Mouse (Mus musculus) induced T-regulatory cell, adult 2 months (primary cell): ENCODE results near the gene Gm37240.
A peak's percentile ranks its signal among the peaks of the same experiment; 100 is the strongest.

ENCODE experiments used
- DNase-seq: peaks from one replicate; pipeline ENCODE4 v3.0.0-alpha.2; 2012; ENCODE audit warnings: low read depth

The Gm37240 gene

DNA sequence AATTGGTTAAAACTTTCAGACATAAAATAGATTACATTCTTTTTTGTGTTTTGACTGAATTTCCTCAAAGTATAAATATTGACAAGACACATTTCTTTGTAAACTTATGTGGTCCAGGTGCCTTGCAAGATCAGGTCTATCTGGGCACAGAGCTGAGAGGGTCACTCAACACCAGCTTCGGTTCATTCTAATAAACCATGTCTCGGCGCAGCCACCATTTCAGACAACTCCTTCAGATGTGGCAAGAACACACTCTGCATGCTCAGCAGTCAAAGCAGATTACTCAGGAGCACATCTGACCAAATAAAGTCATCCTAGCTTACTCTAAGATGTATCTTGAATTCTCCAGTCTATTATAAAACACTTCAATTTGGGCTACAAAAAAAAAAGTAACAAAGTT is 1371.2 kb downstream of the Gm37240 start:
- no peak for DNase-seq

GRCm38 (mm10) chr3:84512774-84513515 is 1374.4 kb downstream of the Gm37240 start:
- DNase-seq, result no peak

DNA sequence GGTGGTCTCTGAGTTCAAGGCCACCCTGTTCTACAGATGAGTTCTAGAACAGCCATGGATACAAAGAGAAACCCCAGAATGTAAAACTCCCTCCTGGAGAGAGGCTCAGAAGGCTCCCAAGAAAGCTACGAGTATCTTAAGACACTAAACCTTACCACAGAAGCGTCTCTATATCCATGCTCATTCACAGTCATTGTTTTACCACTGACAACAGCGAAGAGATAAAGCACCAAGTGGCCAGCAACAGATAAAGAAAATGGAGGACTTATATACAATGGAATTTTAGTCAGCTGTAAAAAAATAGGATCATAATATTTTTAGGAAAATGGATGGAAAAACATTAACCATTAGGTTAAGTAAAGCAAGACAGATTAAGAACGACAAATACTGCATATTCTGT is 1382.1 kb downstream of the Gm37240 start:
- DNase-seq, result no peak

DNA sequence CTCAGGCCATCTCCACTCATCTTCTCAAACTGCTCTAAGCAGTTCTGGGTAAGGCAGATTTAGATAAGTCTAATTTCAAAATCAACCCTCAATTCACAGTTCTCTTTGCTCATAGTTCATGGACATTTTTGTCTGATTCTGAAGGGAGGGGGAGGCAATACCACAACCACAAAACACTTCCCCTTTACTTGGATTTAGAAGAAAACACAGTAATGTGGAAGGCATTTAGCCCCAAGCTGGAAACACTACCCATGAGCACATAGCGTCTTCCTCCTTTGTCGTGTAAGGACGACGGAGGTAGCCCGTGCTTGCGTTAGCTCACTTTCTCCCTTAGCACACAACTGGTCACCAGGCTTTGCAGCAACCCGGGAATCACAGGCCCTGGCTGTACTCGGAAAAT is 1383.0 kb downstream of the Gm37240 start:
- no peak for DNase-seq

- no peak for DNase-seq
Measured at GRCm38 (mm10) chr3:84502101-84502500, 1385.2 kb downstream of the Gm37240 start.

DNA sequence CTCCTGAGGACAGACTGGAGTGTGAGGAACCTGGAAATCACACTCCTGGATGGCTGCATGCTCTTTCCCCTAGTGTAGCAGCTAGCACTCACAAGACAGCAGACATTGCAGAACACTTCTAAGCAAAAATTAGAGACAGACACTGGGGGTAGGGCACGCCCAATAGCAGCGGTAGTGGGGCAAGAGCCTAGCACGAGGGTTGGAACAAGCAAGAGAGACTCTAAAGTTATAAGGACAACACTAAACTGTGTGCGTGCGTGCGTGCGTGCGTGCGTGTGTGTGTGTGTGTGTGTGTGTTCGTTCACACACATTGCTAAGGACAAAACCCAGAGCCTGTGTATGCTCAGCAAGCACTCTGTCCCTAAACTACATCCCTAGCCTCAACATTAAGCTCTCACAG is 1386.8 kb downstream of the Gm37240 start:
- DNase-seq, result no peak

- DNase-seq, result no peak
Measured at GRCm38 (mm10) chr3:84497718-84498117, 1389.6 kb downstream of the Gm37240 start.

DNA sequence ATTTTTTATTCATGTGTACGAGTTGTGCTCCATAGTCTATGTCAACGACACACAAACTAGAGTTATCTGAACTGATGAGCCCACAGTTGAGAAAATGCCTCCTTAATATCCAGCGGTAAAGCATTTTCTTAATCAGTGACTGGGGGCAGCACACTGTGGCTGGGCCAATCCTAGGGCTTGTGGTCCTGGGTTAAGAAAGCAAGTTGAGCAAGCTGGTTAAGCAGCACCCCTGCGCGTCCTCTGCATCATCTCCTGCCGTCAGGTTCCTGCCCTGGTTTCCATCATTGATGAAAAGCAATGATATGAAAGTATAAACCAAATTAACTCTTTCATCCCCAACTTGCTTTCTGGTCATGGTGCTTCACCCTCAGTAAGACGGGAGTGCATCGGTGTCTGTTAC is 1394.7 kb downstream of the Gm37240 start:
- DNase-seq, result no peak

DNA sequence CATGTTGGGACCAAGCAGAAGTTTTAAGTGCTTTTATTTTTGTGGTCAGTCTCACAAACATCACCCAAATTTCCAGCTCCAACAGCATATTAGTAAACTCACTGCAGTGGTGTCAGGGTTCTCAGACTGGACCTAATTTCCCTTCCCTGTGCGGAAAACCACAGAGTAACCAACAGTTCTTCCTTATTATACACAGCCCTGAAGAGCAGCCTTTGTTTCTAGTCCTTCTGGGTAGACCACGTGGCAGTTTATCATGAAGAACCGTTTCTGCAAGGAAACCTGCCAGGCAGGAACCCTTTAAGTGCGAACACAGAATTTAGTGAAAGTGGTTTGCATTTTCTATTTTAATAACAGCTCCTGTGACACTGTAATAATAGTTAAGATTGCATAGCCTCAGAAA is 1395.2 kb downstream of the Gm37240 start:
- DNase-seq, result no peak

GRCm38 (mm10) chr3:84488716-84489115 is 1398.6 kb downstream of the Gm37240 start:
- no peak for DNase-seq

DNA sequence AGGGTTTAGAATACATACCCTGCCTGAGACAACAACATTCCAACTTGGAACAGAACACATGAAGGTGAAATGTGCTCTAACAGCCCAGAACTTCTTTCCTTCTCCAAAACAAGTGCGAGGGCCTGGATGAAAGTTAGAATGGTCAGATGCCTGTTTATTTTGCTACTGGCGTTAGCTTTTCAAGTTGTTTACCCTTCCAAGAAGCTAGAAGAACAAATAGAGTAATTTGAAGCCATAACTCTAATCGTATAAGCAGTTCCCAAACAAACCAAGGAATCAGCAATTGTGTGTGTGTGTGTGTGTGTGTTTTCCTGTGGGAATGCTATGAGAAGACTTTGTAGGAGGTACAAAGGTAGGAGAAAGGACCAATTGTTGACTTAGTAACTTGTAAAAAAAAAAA is 1402.4 kb downstream of the Gm37240 start:
- DNase-seq, result no peak

DNA sequence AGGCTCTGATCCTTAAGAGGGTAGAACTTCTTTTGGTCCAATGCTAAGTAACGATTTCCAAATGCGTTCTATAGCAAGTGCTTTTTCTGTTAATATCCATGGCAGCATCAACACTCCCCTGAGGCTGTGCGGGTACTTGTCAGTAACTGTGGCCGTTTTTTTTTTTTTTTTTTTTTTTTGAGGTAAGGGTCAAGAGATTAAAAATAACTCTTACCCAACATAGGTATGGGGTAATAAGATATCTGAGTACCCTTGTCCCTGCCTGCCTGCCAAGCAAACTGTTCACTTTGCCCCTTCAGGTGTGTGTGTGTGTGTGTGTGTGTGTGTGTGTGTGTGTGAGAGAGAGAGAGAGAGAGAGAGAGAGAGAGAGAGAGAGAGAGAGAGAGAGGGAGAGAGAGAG is 1403.0 kb downstream of the Gm37240 start:
- no peak for DNase-seq

GRCm38 (mm10) chr3:84482121-84482520 is 1405.2 kb downstream of the Gm37240 start:
- no peak for DNase-seq

DNA sequence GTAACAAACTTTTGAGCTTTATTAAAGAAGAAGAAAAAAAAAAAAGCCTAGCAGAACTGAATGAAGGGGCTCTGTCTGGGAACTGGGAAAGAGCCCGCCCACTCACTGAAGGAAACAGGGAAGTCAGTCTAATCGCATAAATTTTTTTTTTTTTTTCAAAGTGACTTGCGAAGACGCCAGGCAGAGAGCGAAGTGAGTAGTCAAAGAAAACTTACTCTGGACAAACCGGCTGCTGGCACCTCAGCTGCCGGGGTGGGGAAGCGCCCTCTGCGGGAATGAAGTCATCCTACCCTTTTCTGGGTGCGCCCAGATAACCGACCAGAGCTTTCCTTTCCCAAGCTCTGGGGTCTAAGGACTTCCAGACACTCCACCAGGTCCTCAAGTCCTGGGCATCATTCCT is 1406.2 kb downstream of the Gm37240 start:
- peak; percentile 18 for DNase-seq

- peak; percentile 69 for DNase-seq
Measured at GRCm38 (mm10) chr3:84480006-84480897, 1407.1 kb downstream of the Gm37240 start, which contains the start of gene Fhdc1. Gene Fhdc1 (minus strand): TSS chr3:84480429.

DNA sequence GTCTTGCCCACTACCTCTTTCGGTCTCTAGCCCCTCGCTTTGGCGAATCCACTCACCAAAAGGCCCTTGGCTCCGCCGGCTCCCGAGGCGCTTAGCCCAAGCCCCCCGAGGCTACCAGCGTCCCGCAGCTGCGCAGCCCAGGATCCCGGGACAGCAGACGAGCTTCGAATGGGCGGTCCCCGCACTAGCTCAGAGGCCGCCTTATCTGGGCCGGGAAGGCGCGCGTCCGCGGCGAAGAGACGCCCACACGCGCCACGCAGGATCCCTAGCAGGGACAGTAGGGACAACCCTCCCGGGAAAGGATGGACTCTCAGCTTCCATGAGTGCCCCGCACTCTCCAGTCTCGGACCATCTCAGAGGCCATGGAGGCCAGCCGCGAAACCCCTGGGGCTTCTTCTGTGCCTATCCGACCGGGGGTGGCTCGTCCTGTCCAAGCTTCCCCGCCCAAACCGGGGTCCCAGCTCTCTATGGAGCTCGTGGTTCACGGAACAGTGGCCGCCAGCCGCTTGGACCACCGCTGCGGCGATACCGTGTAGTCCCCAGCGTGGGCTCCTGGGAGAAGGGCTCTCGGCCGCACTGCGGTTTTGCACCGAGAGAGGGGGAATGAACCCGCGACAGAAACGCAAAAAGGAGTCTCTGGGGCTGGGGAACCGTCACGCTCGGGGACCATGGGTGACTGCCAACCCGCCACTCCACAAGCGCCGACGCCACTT is 1407.9 kb downstream of the Gm37240 start:
- peak; percentile 41 for DNase-seq

DNA sequence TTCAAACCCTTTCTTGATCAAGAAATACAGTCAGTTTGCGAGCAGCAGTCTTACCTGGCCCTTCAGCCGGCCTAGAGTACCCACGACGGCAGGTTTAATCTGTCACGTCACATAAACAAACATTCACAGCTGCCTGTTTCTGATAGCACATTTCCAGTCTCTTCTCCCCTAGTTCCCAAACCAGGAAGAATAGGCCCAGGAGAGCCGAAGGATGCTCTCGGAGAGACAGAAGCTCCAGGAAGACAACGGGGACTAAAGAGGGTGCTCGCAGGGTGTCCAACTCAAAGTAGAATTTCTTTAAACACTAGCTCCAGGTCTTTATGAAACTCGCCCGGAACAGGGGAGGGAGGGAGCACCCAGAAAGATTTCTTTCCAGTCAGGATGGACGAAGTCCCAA is 1408.4 kb downstream of the Gm37240 start:
- no peak for DNase-seq

- DNase-seq, result no peak
Measured at GRCm38 (mm10) chr3:84478195-84478594, 1409.1 kb downstream of the Gm37240 start.

- peak; percentile 31 for DNase-seq
Measured at GRCm38 (mm10) chr3:84477498-84477897, 1409.8 kb downstream of the Gm37240 start.

DNA sequence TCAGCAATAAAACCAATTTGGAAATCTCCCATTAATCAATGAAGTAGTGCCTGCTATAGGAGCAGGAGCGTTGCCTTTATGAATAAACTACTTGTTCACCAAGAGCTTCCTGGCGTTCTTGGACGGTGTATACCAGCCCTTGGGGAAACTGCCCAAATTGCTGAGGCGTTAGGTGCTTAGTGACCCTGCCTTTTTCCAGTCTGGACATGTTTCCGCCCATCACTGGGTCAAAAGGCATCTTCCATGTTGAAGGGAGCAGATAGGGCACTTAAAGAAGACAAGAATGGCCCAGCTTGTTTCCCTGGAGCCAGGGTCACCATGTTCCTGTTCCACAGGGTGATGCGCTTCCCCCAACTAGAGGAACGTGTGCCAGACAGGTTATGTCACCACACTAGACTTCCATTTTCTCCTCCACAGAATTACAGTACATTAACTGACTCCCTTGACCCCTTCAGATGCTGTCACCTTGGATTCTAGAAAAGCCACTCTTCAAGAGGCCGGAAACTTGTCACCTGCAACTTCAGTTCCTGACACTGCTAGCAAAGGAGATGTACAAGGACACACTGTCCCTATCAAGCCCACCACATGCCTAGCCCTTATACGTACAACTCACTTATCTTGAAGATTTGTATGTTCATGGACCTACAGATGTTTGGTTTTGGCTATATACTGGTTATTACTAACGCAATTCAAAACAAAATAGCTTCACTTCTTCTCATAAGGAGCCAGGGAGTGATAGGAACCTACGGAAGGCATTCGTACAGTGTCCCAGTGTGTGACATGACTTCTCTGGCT is 1412.1 kb downstream of the Gm37240 start:
- no peak for DNase-seq

- DNase-seq, result no peak
Measured at GRCm38 (mm10) chr3:84474398-84474797, 1412.9 kb downstream of the Gm37240 start.

DNA sequence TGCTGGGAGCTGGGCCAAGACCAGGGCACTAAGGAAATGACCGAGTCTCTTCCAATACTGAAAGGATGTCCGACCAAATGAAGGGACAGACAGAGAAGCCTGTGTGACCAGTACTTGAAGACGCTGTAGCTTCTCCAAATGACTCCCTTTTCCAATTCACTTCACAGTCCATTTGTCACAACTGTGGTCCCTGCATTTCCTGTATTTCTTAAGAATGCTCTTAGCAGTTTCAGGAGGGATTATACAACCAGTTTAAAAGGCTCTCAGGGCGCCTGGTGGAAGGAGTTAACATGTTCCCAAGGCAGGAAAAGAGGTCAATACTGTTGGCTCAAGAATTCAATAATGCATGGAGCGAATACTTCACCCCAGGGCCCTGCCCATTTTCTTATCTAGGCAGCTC is 1414.4 kb downstream of the Gm37240 start:
- DNase-seq, result no peak
